Mouse (Mus musculus) embryo, embryonic 11 days (tissue): ENCODE data around the gene Olfr1037.
"Not testable (repeated sequence)": the region's sequence is repeated elsewhere in the genome, so short reads cannot be mapped to it uniquely, and the experiment has no call there.

Source experiments
- DNase-seq: peaks from one replicate; pipeline ENCODE4 v3.0.0-alpha.2; 2015

The Olfr1037 gene

DNA sequence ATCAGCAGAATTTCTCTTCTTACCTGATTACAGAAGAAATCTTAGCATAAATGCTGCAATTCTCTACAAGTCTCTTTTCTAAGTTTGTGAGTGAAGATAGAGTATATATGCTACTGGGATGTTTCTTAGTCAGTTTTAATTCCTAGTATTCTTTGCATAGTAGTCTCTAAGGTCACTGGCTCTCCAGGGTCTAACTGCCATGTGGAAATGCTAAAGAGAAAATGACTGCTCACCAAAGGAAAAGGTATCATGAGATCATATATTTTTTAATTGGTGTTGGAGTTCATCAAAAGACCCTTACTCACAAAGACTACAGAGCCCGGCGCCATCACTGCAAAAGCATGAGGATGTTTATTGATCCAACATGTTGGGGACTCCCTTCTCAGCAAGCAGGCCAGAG is at the start of gene Olfr1037:
Gene Olfr1037, minus strand, starts transcription at position 101 of the 400 bp plus-strand sequence.
- DNase-seq, result no peak

DNA sequence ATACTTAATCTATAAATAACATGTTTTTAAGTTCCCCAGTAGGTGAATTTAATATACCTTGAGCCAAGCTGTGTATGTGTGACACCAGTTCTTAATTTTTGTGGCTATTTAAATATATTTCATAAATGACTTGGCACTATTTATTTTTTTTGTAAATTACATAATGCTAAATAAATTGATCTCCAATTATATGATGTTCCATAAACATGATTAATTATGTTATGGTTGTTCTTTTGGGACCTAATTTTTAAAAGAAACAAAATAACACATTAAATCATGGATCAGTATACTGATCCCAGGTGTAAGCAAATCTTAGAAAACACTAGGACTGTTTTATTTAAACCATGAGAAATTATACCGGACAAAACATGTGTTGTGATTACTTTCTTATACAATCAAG is 48.6 kb upstream of the Olfr1037 start, which contains the start of gene Olfr1039:
Gene Olfr1039, minus strand, starts transcription at position 101 of the 400 bp plus-strand sequence.
- no peak for DNase-seq

DNA sequence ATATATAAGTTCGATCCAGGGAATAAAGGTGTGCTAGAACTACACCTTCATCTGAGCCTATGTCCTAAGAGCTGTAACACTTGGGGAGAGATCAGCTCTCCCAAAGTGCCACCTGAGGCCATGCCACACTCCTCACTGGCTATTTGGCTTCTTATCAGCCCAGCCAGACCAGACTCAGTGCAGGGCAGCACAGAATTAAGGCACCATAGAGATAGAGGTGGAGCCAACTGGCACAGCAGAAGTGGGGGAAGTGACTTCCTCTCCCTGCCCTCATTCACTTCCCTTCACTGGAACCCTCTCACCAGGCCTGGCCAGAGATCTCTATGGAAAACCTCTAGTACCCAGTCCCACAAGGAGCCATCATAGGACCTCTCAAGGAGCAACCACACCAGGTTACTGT is 6.7 kb downstream of the Olfr1037 start:
- DNase-seq, result not testable (repeated sequence)

DNA sequence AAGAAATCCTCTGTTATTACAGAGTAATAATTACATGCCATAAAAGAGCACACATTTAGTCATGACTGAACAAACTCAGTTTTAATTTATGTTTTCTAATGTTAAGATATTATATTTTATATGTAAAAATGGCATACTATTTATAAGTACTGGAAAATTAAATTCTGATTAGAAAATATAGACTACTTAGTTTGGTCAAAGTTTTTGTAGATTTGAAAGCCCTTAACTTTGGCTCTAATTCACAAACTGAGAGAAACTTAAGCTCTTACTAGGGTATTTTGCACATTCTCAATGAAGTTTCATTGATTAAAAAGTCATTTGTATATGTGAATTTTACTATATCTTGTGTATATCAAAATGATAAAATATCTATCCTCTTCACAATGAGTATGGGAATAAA is 13.5 kb downstream of the Olfr1037 start, which contains the start of gene Olfr1036:
Gene Olfr1036, plus strand, starts transcription at position 301 of the 400 bp plus-strand sequence.
- DNase-seq, result not testable (repeated sequence)

DNA sequence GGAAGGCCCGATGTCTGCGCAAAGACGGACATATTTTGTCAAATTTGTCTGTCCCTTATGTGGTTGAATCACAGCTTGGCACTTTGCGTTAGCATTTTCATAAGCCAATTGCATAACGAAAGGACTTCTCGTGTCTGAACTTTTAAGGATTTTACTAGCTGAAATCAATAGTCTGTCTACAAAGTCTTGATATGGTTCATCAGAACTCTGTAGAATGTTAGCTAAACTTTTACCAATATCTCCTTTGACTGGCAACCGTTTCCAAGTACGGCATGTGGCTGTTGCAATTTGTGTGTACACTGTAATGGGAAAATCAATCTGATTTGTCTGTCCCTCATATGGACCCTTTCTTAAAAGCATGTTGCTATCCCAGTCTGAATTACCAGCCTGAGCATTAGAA is 17.0 kb downstream of the Olfr1037 start:
- no peak for DNase-seq

DNA sequence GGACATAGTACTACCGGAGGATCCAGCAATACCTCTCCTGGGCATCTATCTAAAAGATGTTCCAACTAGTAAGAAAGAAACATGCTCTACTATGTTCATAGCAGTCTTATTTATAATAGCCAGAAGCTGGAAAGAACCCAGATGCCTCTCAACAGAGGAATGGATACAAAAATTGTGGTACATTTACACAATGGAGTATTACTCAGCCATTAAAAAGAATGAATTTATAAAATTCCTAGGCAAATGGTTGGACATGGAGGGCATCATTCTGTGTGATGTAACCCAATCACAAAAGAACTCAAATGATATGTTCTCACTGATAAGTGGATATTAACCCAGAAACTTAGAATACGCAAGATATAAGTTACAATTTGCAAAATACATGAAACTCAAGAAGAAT is 23.4 kb downstream of the Olfr1037 start:
- not testable (repeated sequence) for DNase-seq

DNA sequence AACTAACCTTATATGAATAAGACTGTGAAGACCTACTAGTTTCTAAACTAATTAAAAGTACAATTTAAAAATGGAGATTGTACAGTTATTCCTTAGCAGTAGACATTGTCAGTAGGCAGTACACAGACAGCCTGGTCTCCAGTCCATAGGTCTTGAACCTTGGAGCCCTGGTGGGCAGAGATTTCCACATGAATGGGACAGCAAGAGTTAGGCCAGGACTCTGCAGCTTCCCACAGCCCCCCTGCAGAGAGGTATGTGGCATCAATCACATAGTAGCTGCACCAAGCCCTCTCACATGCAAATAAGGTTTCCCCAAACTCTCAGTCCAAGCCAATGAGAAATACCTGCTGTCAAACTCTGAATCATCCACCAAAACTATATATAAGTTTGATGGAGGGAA is 36.4 kb downstream of the Olfr1037 start:
- not testable (repeated sequence) for DNase-seq

DNA sequence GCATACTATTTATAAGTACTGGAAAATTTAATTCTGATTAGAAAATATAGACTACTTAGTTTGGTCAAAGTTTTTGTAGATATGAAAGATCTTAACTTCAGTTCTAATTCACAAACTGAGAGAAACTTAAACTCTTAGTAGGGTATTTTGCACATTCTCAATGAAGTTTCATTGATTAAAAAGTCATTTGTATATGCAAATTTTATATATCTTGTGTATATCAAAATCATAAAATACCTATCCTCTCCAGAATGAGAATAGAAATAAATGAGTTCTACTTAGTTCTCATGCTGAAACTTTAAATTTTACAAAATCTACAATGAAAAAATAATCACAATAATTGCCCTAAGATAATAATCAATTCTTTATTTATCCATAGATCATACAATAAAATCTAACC is 41.6 kb downstream of the Olfr1037 start, which contains the start of gene Olfr1034:
Gene Olfr1034, plus strand, starts transcription at position 301 of the 400 bp plus-strand sequence.
- no peak for DNase-seq
